Mouse (Mus musculus) hindbrain, embryonic 12.5 days (tissue): Measurements from ENCODE around the gene Trpv2. TPM values are rescaled to one million over a fixed set of nuclear protein-coding genes. Genes with fewer than 3 reads are reported as not detected.

Source experiments
- ATAC-seq: fragments of 200-750 bp; cut with Nextera tagmentation; 2 replicates; pipeline ENCODE4 v1.8.0; 2017; ENCODE audit warnings: moderate TSS enrichment; ENCODE audit not compliant: low FRiP score
- H3K27ac ChIP-seq: fragments of 300-500 bp; sonication (generic); 2 replicates; pipeline ENCODE4 v1.5.1; 2016; ENCODE audit warnings: mild to moderate bottlenecking
- H3K27me3 ChIP-seq: fragments of 300-500 bp; sonication (generic); 2 replicates; pipeline ENCODE4 v1.6.1; 2016; ENCODE audit warnings: mild to moderate bottlenecking
- H3K36me3 ChIP-seq: fragments of 300-500 bp; sonication (generic); 2 replicates; pipeline ENCODE4 v1.6.1; 2016; ENCODE audit warnings: mild to moderate bottlenecking
- H3K4me1 ChIP-seq: fragments of 300-500 bp; sonication (generic); 2 replicates; pipeline ENCODE4 v1.6.1; 2016
- H3K4me2 ChIP-seq: fragments of 300-500 bp; sonication (generic); replicated peaks from 2 replicates; pipeline ENCODE4 v1.6.1; 2016; ENCODE audit warnings: mild to moderate bottlenecking
- H3K4me3 ChIP-seq: fragments of 300-500 bp; sonication (generic); 2 replicates; pipeline ENCODE4 v1.5.1; 2016; ENCODE audit warnings: mild to moderate bottlenecking
- H3K9ac ChIP-seq: fragments of 300-500 bp; sonication (generic); 2 replicates; pipeline ENCODE4 v1.6.1; 2016; ENCODE audit warnings: mild to moderate bottlenecking, moderate library complexity
- H3K9me3 ChIP-seq: fragments of 300-500 bp; sonication (generic); replicated peaks from 2 replicates; pipeline ENCODE4 v1.6.1; 2016; ENCODE audit warnings: mild to moderate bottlenecking
- WGBS: fragments of 180-500 bp; shearing (Covaris S2); methylation state at CpG from one replicate; pipeline ENCODE4 v1.1.7; 2016; 5-methylcytosine and 5-hydroxymethylcytosine counted together
- polyA plus RNA-seq: library from polyadenylated mRNA; unstranded; fragments of >200 nt; fragmentation: Nextera tagmentation; extraction: Ambion mirVana; gene quantifications from 2 replicates; pipeline ENCODE4 v1.2.1, GENCODE M21; 2016

The Trpv2 gene
- polyA plus RNA-seq, 1 experiment from 2014 or later: 10.8 TPM

DNA sequence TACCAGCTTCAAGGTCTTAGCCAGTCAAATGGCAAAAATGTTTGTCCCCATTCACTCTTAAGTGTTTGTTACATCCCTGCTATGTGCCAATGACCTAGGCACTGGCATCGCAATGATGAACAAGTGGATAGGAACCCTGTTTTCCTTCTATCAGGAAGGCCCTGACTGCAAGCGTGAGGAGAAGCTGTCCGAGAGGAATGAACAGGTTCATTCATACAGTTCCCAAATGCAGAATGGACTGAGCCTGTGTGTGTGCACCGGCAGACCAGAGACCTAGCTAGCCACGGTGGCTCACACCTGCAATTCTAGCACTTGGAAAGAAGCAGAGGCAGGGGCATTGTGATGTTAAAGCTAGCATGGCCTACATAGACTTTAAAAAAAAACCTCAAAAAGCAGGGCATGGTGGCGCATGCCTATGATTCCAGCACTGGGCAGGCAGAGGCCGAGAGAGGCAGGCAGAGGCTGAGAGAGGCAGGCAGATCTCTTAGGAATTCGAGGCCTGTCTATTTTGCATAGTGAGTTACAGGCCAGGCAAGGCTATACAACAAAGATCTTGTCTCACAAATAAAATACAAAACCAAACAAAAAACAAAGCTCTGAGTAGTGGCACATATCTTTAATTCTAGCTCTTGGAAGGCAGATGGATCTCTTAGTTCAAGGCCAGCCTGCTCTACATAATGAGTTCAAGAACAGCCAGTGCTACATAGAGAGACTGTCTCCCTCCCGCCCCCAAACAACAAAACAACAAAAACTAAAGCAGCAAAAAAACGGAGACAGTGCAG lies 33.1 kb downstream of the Trpv2 start:
- 68% methylated on average over 10 of the region's 10 CpGs for WGBS
- Histone ChIP-seq H3K27ac (no peak overlapping the region), H3K4me3 (no peak overlapping the region), H3K9ac (no peak overlapping the region), H3K27me3 (no peaks in the 10 kb centered on the region), H3K4me1 (peaks cover 38% of the 10 kb centered on the region), H3K9me3 (no peaks in the 10 kb centered on the region), H3K36me3 (peaks cover 63% of the 10 kb centered on the region), H3K4me2 (no peak overlapping the region)
- ATAC-seq: no peak

- Histone ChIP-seq H3K4me3 (no peak overlapping the region), H3K9ac (no peak overlapping the region), H3K27me3 (no peaks in the 10 kb centered on the region), H3K36me3 (peaks cover 63% of the 10 kb centered on the region), H3K4me1 (peaks cover 44% of the 10 kb centered on the region), H3K9me3 (no peaks in the 10 kb centered on the region), H3K27ac (no peak overlapping the region), H3K4me2 (no peak overlapping the region)
- ATAC-seq: no peak
- WGBS: 85% methylated on average over 1 of the region's 1 CpGs
Measured at GRCm38 (mm10) chr11:62607952-62608201, 33.6 kb downstream of the Trpv2 start.

DNA sequence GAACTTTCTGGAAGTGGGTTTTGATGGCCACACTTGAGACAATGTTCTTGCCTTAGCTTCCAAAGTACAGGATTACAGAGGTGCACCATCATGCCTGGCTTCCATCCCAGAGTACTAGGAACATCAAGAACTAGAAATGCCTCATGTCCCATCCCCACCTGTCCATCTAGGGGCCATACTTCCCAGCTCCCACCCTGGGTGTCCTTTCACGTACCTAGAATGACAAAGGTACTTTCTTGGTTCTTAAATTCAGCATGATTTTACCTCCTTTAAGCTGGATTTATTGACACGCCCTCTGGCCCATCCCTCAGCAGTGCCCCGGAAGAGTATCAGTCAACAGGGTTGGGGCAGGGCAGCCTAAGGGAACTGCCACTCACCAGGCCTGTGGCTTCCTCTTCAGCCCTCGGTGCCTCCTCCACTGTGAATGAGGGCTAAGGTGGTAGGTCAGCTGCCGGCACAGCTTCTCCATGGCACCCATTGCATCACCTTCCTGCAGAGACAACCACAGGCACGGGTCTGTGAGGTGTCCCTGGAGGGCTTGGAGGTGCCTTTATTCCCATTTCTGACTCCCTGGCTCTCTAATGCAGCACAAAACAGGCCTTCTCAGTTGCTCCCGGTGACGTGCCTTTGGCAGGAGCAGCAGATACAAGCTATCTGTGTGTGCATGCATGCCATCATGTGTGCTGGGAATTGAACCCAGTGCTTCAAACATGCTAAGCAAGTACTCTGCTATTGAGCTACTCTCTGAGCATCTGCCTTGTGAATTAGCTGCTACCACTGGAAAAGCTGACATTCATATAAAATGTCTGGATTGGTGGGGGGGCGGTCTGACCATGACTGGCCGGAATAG lies 34.8 kb downstream of the Trpv2 start:
- Histone ChIP-seq H3K27me3 (no peaks in the 10 kb centered on the region), H3K9ac (no peak overlapping the region), H3K4me1 (peaks cover 46% of the 10 kb centered on the region), H3K36me3 (peaks cover 63% of the 10 kb centered on the region), H3K4me3 (no peak overlapping the region), H3K9me3 (no peaks in the 10 kb centered on the region), H3K27ac (0 out of 2 replicates have a peak overlapping the region, but pooled peaks have one; percentile 7), H3K4me2 (no peak overlapping the region)
- WGBS: 86% methylated on average over 10 of the region's 10 CpGs
- no peak for ATAC-seq

GRCm38 (mm10) chr11:62610304-62610703 lies 36.0 kb downstream of the Trpv2 start:
- peaks cover 52% of the 10 kb centered on the region for H3K36me3 ChIP-seq
- 88% methylated on average over 6 of the region's 6 CpGs for WGBS
- peaks cover 46% of the 10 kb centered on the region for H3K4me1 ChIP-seq

DNA sequence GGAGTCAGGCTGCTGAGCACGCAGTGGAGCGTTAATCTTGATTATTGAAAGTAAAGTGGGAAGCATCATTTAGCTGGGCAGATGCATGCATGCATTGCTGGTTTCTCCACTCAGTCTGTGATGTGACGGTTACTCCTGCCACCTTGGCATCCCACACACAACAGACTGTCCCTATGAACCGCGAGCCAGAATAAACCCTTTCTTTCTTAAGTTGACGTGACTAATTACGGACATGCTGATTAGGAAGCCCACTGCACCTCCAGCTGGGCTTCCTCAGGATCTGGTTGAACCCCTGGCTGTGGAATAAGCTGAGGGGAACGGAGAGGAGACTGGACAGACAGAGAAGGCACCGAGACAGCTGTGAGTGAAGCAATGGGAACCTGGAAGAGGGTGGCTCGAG lies 38.3 kb downstream of the Trpv2 start:
- WGBS: 46% methylated on average over 10 of the region's 10 CpGs
- H3K4me2 ChIP-seq: peak overlapping the region; percentile 38
- H3K27ac ChIP-seq: peak overlapping the region; percentile 92

More at GRCm38 (mm10) chr11:62610304-62610703, 36.0 kb downstream of the Trpv2 start:
- Histone ChIP-seq H3K9me3 (no peaks in the 10 kb centered on the region), H3K4me2 (no peak overlapping the region), H3K9ac (no peak overlapping the region), H3K27me3 (no peaks in the 10 kb centered on the region), H3K4me3 (no peak overlapping the region), H3K27ac (no peak overlapping the region)
- ATAC-seq: no peak

GRCm38 (mm10) chr11:62613657-62614365 lies 39.5 kb downstream of the Trpv2 start:
- H3K9me3 ChIP-seq: no peaks in the 10 kb centered on the region
- H3K27ac ChIP-seq: peak overlapping the region; percentile 92
- peak; percentile 96 for ATAC-seq
- H3K4me3 ChIP-seq: peak overlapping the region; percentile 14
- peaks cover 34% of the 10 kb centered on the region for H3K36me3 ChIP-seq
- H3K9ac ChIP-seq: peak overlapping the region; percentile 57
- no peaks in the 10 kb centered on the region for H3K27me3 ChIP-seq
- peaks cover 33% of the 10 kb centered on the region for H3K4me1 ChIP-seq
- 10% methylated on average over 19 of the region's 19 CpGs for WGBS
- peak overlapping the region; percentile 40 for H3K4me2 ChIP-seq

More for the DNA sequence above, 38.3 kb downstream of the Trpv2 start:
- H3K9ac ChIP-seq: peak overlapping the region; percentile 15; the same call in 1 of the 2 replicates
- H3K4me3 ChIP-seq: no peak overlapping the region
- H3K36me3 ChIP-seq: peaks cover 41% of the 10 kb centered on the region
- H3K27me3 ChIP-seq: no peaks in the 10 kb centered on the region
- peaks cover 33% of the 10 kb centered on the region for H3K4me1 ChIP-seq
- H3K9me3 ChIP-seq: no peaks in the 10 kb centered on the region
- peak; percentile 38; the same call in 1 of the 2 replicates for ATAC-seq

DNA sequence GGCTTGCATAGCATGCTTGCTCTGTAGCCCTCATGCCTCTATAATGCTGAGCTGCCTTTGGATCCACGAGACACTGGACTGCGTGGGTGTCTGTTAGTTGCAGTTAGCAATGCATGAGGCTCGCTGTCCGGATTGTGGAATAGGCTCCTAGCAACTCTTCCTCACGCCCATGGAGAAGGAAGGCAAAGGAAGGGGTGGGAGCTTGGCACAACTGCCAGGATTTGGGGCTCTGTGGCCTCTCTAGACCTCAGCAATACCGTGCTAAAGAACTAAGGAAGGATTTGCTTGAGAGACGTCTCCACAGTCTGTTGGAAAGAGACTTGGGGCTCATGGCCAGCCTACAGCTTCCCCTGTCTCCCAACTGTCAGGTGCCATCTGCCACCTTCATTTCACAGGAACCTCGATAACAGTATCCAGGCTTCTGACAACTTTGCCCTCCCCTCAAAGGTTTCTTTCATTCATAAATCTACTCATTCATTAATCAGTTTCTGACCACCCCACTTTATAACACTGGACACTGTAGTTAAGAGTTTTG lies 40.7 kb downstream of the Trpv2 start:
- Histone ChIP-seq H3K4me3 (no peak overlapping the region), H3K36me3 (peaks cover 25% of the 10 kb centered on the region), H3K9me3 (no peaks in the 10 kb centered on the region), H3K4me2 (no peak overlapping the region), H3K4me1 (peaks cover 33% of the 10 kb centered on the region), H3K27me3 (no peaks in the 10 kb centered on the region), H3K9ac (peak overlapping the region; percentile 53; the same call in 1 of the 2 replicates), H3K27ac (peak overlapping the region; percentile 92)
- 75% methylated on average over 8 of the region's 8 CpGs for WGBS
- ATAC-seq: no peak

- Histone ChIP-seq H3K27ac (no peak overlapping the region), H3K4me1 (peaks cover 33% of the 10 kb centered on the region), H3K9me3 (no peaks in the 10 kb centered on the region), H3K4me3 (no peak overlapping the region), H3K4me2 (no peak overlapping the region), H3K36me3 (peaks cover 22% of the 10 kb centered on the region), H3K27me3 (no peaks in the 10 kb centered on the region), H3K9ac (no peak overlapping the region)
- WGBS: 85% methylated on average over 4 of the region's 4 CpGs
- ATAC-seq: no peak
Measured at GRCm38 (mm10) chr11:62615456-62615855, 41.2 kb downstream of the Trpv2 start.

- no peaks in the 10 kb centered on the region for H3K27me3 ChIP-seq
- no peak overlapping the region for H3K27ac ChIP-seq
- WGBS: 97% methylated on average over 8 of the region's 8 CpGs
- no peak overlapping the region for H3K4me3 ChIP-seq
- H3K4me2 ChIP-seq: no peak overlapping the region
- no peaks in the 10 kb centered on the region for H3K9me3 ChIP-seq
- ATAC-seq: no peak
- H3K36me3 ChIP-seq: peaks cover 14% of the 10 kb centered on the region
- H3K9ac ChIP-seq: no peak overlapping the region
- peaks cover 20% of the 10 kb centered on the region for H3K4me1 ChIP-seq
Measured at GRCm38 (mm10) chr11:62621079-62621478, 46.8 kb downstream of the Trpv2 start.

DNA sequence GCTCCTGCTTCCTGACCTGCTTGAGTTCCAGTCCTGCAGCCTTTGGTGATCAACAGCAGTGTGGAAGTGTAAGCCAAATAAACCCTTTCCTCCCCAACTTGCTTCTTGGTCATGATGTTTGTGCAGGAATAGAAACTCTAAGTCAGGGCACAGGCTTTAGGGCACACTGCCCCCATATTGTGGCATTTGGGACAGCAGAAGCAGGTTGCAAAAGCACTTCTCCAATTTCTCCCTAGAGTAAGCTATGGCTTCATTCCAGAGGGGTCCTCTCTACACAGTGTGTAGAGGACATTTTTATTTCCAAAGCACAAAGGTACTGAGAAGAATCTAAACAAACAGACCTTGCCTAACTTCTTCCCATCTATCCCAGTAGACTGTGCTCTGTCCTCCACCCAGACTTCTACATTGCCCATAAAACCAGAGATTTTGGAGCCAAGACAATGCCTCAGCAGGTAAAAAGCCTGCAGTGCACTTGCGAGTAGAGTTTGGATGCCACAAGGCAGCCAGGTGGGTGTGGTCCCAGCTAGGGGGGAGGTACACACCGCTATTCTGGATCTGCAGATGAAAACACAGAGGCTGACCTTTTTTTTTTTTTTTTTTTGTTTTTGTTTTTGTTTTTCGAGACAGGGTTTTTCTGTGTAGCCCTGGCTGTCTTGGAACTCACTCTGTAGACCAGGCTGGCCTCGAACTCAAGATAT lies 47.4 kb downstream of the Trpv2 start:
- H3K27me3 ChIP-seq: no peaks in the 10 kb centered on the region
- peaks cover 14% of the 10 kb centered on the region for H3K36me3 ChIP-seq
- ATAC-seq: no peak
- H3K4me2 ChIP-seq: no peak overlapping the region
- no peak overlapping the region for H3K4me3 ChIP-seq
- no peaks in the 10 kb centered on the region for H3K9me3 ChIP-seq
- WGBS: 78% methylated on average over 4 of the region's 4 CpGs
- H3K27ac ChIP-seq: no peak overlapping the region
- no peak overlapping the region for H3K9ac ChIP-seq
- peaks cover 20% of the 10 kb centered on the region for H3K4me1 ChIP-seq

DNA sequence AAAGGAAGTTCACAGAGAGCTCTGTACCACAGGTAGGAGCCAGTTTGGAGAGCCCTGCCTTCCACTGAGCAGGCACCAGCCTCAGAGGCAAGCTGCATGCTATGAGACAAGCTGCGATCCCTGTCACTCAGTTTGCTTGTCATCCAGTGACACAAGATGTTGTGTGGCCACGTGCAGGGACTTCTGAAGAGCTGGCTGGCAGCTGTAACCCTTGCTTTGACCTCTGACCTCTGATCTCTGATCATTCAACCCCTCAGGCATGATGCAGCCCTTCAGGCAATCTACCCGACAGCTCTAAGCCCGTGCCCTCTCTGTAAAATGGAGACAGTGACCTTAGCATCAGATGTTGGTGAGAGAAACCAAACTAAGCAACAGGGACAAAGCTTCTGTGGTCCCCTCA lies 48.6 kb downstream of the Trpv2 start:
- no peak overlapping the region for H3K9ac ChIP-seq
- H3K9me3 ChIP-seq: no peaks in the 10 kb centered on the region
- ATAC-seq: no peak

More for the DNA sequence above, 48.6 kb downstream of the Trpv2 start:
- H3K4me1 ChIP-seq: peaks cover 25% of the 10 kb centered on the region
- no peak overlapping the region for H3K27ac ChIP-seq
- no peak overlapping the region for H3K4me2 ChIP-seq
- H3K36me3 ChIP-seq: peaks cover 6% of the 10 kb centered on the region
- H3K4me3 ChIP-seq: no peak overlapping the region
- no peaks in the 10 kb centered on the region for H3K27me3 ChIP-seq
- WGBS: 25% methylated on average over 4 of the region's 4 CpGs
